Mouse (Mus musculus) thymus, postnatal 36 days (tissue): ENCODE measurements around the gene Chn2.
"Not testable (repeated sequence)": the region's sequence is repeated elsewhere in the genome, so short reads cannot be mapped to it uniquely, and the experiment has no call there.

Experiments used
- DNase-seq, 2 experiments: peaks; one replicate each; pipeline ENCODE4 v3.0.0; 2022; ENCODE audit warnings: mixed read lengths in 2 of 2

Chn2 gene

DNA sequence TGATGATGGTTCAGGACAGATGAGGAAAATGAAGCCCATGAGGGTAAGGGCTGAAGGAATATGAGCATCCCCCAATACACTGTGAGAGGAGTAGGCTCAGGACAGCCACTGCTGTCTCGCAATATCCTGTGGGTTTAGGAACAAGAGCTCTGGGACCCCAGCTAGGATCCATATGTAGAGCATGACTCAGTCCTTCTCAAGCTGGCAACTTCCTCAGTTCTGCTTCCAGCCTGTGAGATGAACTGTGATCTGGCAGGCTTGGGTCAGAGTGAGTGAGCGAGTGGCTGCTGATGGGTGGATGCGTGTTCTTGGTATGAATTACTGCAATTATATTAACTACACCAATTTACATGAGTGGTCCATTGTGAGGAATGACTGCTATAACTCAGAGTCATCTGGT lies 121.3 kb downstream of the Chn2 start:
- DNase-seq: no peak

DNA sequence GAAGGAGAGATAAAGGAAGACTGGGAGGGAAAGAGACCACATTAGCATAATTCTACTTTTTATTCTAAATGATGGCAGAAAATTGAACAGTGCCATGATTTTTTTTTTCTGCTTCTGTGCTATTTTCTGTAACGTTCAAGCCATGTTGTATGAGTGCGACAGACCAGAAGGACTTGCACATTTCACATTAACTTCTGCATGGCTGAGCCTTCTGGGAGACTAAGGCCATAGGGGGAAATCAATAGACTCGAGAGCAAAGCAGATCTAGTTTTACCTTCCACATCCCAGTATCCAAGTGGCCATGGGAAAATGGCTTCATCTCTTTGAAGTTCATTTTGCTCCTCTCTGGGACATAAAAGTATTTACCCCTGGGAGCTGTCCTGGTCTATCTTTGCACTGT lies 121.9 kb downstream of the Chn2 start:
- DNase-seq: no peak

DNA sequence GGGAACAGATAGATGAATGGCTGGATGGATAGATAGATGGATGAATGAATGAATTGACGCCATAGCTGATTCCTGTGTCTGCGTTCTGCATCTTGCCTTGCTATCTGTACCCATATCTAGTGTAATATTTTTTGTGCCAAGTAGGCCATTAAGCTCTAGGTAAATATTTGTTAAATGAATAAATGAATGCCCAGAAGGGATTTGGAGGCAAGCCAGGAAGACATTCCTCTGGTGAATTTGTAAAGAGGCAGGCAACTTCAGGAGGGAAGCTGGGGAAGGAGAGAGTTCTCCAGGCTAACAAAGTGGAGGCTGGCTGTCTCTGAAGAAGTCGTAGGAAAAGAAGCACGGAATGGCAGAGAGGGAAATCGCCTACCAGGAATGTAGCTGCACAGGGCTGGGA lies 123.0 kb downstream of the Chn2 start:
- no peak for DNase-seq

- peak; percentile 46 to 65 for DNase-seq
These were observed 123.4 kb downstream of the Chn2 start for GRCm38 (mm10) chr6:54162786-54163185.

- no peak for DNase-seq
These were observed 124.3 kb downstream of the Chn2 start for GRCm38 (mm10) chr6:54163702-54164101.

DNA sequence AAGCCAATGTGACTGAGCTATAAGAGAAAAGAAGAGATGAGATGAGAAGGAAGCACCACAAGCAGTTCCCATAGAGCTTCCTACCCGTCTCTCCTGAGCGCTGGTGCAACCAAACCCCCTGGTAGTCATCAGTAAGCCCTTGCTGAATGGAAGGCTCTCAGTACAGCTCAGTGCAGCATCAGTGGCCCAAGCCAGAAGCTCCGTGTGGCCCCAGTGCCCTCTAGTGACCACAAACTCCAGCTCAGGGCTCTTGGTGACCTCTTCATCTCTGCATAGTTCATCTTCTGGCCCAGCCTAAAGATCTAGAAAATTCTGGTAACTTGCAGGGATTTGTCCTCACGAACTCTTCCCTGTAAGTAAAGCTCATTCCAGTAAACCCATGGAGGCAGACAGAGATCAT lies 125.4 kb downstream of the Chn2 start:
- DNase-seq: peak; percentile 32 to 37

GRCm38 (mm10) chr6:54165246-54165645 lies 125.9 kb downstream of the Chn2 start:
- no peak for DNase-seq

GRCm38 (mm10) chr6:54165863-54166262 lies 126.5 kb downstream of the Chn2 start:
- no peak for DNase-seq

GRCm38 (mm10) chr6:54166991-54167546 lies 127.7 kb downstream of the Chn2 start:
- DNase-seq: no peak

GRCm38 (mm10) chr6:54170286-54170894 lies 131.0 kb downstream of the Chn2 start:
- DNase-seq: no peak

DNA sequence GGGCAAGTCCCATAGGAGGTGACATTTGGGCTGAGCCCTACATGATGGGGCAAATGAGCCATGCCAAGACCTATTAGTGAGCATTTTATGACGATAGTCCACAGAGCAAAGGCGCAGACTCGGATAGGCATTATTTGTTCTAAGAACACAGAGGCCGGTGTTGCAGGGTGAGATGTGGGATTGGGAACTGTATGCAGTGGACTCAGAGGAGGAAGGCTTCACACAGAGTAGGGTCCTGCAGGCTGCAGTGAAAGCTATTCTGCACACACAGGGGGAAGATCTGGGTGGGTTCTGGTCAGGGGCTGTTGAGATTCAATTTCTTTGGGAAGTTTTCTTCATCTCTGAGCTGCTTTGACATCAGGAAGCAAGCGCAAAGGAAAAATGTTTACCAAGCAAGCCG lies 132.0 kb downstream of the Chn2 start:
- DNase-seq: no peak

DNA sequence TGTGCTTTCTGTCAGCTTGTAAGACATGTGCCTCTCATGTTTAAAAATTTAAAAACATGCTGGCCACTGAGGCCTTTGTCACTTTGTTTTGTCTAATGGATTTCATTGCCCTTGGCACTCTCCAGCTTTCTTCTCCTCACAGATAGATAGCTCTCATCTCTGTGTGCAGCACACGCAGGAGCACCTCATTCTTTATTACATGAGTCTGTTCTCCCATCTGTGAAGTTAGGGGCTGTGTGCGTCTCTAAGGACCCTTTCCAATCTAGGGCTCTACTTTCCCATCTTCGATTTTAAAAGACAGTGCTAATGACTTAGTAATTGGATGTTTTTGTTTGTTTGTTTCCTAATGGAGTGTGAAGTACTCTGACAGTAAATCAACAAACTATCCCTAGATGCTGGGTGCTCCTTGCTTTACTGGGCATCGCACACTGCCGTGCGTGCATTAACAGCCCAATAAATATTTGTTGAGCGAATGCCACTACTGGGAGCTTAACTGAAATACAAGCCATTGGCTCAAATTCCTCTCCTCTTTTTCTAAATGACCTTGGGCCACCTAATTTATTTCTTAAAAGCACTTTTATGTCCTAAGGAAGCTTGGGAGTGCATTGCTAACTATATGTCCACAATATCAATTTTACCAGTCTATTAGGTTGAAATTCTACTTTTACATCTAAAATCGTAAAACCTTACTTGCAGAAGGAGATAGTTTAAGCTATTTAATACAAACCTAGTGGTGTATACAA lies 136.3 kb downstream of the Chn2 start:
- DNase-seq: no peak

GRCm38 (mm10) chr6:54177081-54177480 lies 137.7 kb downstream of the Chn2 start:
- not testable (repeated sequence) for DNase-seq

- DNase-seq: no peak
These were observed 139.9 kb downstream of the Chn2 start for GRCm38 (mm10) chr6:54179056-54179873.

- DNase-seq: no peak
These were observed 140.5 kb downstream of the Chn2 start for GRCm38 (mm10) chr6:54179874-54180212.

DNA sequence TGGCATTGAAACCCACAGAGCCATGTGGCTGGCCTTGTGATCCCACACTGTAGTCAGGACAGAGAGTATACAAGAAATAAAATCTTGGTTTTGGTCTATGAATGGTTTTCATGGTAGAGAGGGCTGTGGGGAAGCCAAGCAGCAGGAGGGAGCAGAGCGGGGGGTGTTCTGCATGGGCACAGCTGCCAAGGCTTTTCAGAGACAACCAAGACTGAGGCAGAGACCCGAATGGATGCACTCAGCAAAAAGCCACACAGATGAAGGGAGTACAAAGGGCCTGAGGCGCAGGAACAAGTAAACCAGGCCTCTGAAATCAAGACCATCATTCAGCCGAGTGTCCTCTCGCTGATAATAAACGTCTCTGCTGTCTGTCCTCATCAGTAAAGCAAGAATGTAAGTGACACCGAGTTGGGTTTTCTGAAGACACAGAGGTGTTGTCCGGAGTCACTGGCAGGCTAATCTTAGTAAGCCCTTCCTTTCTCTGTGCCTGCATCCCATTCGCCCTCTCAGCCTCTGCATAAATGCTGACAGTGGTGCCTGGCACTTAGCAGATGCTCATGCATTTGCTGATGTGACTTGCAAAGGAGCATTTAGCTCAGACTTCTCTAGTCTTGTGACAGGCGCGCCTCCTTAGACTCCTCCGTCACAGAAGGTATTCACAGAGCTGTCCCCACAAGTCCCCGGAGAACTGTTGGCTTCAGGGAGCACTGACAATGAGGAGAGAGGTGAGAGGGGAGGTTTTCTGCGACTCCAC lies 144.6 kb downstream of the Chn2 start:
- no peak for DNase-seq

GRCm38 (mm10) chr6:54193631-54194305 lies 154.4 kb downstream of the Chn2 start:
- no peak for DNase-seq

DNA sequence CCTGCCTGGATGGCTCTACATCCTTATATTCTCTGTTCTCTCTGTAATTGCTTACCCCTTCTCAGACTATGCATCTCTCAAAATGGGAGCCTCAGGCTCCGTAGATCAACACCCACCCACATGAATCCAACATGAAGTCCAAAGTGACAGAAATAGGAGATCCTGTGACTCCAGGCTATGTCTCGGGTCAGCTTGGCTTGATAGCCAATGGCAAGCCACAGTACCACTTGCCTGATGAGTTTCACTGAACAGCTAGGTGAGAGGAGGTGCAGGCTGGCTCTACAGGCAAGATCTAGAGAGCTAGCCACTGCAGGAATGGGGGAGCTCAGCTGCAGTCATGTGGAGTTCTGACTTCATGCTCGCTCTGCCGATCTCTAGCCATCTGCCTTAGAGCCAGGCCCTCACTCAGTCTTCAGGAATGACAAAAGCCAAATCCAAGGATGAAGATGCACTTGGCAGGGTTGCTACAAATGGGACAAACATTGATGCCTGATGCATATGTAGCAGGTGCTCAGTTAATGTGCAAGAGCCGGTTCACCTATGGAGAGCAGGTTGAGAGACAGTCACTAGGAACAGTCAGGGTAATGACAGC lies 158.6 kb downstream of the Chn2 start:
- no peak for DNase-seq

GRCm38 (mm10) chr6:54199516-54199915 lies 160.2 kb downstream of the Chn2 start:
- DNase-seq: no peak

- no peak for DNase-seq
These were observed 160.8 kb downstream of the Chn2 start for GRCm38 (mm10) chr6:54200031-54200722.
